Mouse (Mus musculus): ENCODE results near the gene Dap.

Dap gene

DNA sequence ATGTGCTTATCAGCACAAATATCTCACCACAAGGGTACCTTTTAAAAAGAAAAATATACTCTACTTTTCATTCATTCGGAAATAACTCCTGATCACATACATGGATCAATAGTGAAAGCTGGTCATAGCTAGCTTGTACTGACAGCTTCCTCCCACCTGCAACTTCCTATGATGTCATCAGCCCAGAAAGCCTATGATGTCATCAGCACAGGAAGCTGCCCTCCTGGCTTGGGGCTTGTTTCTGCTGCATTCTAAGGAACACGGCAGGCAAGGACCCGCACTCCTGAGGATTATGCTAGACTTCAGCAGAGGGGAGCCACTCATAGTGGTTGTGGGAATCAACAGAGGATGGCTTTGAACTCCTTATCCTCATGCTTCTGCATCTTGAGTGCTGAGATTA lies 80.2 kb downstream of the Dap start:
- no peak for DNase-seq

DNA sequence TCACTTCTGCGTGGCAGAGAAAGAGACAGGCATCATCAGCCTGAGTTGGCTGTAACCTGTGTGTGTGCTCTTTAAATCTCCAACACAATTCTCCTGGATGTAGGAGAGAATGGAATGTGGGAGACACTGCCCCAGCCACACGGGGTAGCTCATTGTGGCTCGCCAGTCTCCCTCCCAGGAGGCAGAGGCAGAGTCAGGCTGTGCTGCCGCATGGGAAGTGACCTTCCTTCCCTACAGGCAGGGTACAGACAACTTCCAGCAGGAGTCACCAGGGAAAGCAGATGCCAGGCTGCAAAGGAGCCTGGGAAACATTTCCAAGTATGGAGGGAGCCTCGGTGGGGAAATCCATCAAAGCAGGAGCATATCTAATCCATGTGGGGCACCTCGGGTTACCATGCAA lies 81.1 kb downstream of the Dap start:
- no peak for DNase-seq

DNA sequence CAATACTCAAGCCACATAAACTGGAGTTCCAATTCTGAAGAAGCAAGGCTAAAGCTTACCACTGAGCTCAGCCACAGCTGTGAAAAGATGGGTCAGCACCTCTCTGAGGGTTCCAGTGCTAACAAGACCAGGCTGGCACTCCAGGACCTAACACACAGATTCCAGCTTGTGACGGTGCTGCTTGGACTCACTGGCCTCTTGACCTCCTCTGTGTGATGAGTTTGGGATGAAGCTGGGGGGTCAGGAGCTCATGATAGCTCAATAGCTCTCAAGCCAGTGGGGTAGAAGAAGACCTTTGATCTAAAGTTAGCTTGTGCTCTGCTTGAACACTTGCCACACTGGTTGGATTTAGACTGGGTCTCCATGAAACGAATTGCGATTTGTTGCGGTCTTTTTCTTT lies 82.6 kb downstream of the Dap start:
- DNase-seq, result no peak

DNA sequence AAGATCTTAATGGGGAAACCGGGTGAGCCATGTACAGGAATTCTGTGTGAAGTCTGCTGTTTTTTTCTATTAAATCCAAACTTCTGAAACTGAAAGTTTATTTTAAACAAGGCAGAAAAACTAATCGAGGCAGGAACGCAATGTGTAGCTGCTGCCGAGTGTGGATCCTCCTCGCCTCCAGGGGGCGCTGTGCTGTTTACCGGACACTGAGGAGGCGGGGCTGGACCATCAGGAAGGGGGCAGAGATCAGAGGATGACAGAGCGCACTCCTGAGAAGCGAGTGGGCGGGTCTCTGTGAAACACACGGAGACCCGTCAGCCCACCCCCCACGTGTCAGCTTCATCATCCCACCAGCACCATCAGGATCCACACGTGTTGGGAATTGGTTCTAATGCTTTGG lies 85.4 kb downstream of the Dap start:
- DNase-seq, result peak; percentile 36 to 47

DNA sequence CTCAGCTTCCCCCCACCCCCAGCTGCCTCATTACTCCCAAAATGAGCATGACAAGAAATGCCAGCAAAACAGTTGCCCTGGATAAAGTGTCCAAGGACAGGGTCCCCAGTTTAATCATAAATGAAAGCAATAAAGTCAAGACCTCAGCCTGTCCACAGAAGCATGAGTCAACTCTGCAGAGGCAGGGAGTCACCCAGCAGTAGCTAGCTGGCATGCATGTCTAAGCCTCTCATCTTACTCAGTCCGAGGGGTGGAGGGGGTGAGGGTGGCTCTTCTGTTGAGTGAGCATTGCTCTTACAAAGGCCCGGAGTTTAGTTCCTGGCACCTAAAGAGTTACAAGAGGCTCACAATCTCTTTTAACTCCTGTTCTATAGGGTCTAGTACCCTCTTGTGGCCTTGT lies 87.9 kb downstream of the Dap start:
- DNase-seq, result no peak

DNA sequence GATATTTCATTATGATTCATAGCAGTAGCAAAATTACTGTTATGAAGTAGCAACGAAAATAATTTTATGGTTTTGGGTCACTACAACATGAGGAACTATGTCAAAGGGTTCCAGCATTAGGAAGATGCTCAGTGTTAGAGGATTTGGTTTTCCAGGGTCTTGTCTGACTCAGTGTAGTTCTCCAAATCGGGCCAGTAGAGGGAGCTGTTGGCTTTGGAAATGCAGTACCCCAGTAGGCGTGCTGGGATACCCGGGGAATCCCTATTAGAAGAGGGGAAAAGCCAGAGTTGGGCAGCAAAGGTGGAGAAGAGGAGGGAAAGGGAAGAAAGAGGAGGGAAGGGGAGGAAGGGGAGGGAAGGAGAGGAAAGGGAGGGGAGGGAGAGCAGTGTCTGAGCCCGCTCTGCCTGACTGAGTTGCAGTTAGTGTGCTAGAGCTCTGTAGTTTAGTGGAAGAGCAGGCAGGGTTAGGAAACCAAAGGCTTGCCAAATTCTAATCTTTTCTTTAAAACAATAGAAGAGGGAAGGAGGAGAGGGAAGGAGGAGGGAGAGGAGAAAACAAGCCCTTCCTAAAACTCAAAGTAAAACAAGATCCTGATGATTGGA lies 91.6 kb downstream of the Dap start:
- DNase-seq, result peak; percentile 93 to 96

DNA sequence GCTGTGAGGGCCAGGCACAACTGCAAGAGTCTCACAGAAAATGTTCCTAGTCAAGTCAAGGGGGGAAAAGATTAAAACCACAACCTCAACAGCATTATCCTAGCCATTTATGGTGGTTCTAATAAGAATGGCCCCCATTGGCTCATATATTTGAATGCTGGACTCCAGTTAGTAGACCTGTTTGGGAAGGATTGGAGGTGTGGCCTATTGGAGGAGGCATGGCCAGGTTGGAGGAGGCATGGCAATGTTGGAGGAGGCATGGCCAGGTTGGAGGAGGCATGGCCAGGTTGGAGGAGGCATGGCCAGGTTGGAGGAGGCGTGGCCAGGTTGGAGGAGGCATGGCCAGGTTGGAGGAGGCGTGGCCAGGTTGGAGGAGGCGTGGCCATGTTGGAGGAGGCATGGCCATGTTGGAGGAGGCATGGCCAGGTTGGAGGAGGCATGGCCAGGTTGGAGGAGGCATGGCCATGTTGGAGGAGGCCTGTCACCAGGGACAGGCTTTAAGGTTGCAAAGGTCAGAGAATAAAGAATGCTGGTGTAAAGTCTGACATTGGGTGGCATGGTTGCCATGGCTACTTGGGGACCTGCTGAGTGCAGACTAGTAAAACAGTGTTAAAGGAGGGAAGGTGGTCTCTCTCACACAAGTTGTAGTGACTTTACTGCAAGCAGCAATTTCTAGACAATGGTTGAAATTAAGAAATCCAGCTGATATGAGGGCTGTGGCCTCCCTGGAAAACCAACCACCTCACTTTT lies 93.1 kb downstream of the Dap start:
- no peak for DNase-seq

DNA sequence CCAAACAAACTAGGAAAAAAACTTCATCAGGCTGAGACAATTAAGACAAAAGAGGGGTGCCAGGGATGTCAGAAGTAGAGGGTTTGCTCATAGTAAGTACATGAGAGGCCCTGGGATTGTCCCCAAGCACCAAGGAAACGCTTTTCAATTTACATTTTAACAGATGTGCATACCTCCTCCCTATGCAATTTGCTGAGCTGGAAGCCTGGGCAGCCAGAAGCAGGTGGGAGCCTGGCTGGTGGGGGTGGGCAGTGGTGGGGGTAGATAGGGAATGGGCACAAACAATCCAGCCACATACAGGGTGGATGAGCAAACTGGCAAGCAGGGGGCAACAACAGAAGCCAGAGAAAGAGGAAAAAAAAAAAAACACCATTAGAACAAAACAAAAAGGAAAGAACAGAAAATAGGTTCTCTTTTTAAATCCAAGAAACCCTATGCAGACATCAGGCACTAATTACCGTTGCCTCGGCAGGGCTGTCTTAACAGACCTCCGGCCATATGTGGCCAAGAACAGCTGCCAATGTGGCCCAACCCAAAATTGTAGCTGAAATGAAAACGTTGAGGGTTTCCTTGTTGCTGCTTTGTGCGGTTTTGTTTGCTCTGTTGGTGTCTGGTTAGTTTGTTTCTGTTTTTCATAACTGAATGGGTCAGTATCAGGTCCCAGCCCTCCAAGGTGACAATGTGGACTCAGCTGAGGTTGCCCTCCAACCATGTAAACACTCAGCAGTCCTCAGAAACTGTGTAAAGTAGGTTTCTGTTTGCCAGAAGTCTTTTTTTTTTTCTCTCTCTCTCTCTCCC lies 94.2 kb downstream of the Dap start:
- peak; percentile 64 to 75 for DNase-seq

DNA sequence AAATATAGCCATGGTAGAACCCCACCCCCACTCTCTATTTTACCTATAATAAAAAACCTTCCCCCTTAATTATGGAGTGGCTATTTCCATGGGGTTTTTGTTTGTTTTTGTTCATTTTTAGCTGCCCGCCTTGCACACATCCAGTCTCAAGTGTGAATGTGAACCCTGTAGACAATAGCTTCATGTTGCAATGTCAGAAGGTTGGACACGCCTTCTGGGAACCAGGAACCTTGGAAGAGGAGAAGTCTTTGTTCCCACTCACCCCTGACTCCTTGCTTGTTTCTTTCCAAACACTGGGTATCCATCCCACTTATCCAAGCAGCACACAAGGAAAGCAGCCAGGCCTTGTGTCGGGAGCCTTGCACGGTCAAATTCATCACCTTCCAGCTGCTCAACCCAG lies 94.9 kb downstream of the Dap start:
- DNase-seq, result peak in 1 of 2 experiments; percentile 31

DNA sequence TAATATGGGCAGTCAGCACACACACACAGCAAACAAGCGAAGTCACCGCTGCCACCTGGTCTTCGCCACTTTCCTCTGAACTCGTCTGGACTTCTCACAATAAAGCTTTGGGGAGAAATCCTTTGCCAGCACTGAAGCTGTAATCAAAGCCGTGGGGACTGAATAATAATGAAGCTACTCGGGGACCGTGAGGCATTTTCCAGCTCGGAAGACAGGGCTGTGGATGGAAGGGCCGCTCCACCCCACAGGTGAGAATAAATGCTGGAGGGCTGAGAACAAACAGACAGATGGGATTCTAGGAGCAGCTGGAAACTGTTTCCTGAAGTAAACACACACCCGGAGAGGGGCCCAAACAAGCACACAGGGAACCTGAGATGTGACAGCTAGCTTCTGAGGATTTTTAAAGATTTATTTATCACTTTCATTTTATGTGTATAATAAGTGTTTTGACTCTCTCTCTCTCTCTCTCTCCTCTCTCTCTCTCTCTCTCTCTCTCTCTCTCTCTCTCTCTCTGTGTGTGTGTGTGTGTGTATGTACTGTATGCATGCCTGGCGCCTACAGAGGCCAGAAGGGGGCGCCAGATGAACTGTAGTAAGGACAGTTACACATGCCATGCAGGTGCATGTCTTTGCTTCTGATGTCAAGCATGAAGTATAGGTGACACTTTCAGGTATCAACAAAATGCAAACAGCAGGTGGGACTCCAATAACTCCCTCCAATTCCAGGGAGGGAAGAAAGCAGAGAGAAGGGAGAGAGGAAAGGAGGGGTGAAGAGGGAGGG lies 96.7 kb downstream of the Dap start:
- peak; percentile 36 to 41 for DNase-seq

DNA sequence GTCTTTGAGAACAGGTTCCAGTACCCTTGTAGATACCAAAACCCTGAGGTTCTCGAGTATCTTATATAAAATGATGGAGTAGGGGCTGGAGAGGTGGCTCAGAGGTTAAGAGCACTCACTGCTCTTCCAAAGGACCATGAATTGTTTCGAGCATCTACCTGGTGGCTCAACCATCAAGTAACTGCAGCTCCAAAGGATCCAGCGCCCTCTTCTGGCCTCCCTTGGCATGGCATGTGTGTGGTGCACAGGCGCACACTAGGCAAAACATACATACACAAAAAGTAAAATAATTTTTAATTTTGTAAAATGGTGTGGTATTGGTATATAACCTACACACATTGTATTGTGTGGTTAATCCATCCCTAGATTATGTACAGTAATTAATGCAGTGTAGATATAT lies 99.6 kb downstream of the Dap start:
- peak; percentile 25 to 39 for DNase-seq

Measured in cerebellum, postnatal 10 days (tissue).